Mouse (Mus musculus) telencephalon, adult 2 months (tissue): ENCODE results near the gene Erf.
A peak's percentile ranks its signal among the peaks of the same experiment; 100 is the strongest.

Source experiments
- DNase-seq: peaks from one replicate; pipeline ENCODE4 v3.0.0-alpha.2; 2011; ENCODE audit warnings: low read depth, low spot score

The Erf gene

DNA sequence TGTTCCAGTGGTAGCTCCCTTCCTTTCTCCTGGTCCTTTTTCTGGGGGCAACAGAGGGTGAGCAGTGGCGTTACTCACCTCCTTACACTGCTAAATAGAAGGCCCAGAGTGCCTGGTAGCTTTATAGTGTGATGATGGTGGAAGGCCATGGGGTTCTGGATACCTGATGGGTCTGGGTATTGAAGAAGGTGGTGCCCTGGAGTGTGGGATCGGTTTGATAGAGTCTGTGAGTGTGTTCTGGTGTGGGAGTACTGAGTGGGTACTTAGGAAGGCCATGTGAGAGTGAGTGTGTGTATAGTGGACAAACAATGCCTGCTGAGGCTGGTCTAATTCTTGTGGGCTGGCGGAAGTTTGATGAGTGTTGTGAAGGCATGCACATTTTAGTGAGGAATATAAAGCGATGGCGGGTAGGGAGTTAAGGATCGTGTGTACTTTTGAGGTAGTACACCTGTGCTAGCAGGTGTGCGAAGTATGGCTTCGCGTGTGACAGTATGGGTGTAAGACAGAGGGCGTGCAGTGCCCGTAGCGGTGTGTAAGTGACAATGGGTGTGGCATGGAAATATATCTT, 30.7 kb upstream of the Erf start:
- DNase-seq = no peak

GRCm38 (mm10) chr7:25279861-25280791, 29.6 kb upstream of the Erf start:
- DNase-seq = no peak

GRCm38 (mm10) chr7:25279076-25279860, 28.7 kb upstream of the Erf start:
- peak; percentile 88 for DNase-seq

DNA sequence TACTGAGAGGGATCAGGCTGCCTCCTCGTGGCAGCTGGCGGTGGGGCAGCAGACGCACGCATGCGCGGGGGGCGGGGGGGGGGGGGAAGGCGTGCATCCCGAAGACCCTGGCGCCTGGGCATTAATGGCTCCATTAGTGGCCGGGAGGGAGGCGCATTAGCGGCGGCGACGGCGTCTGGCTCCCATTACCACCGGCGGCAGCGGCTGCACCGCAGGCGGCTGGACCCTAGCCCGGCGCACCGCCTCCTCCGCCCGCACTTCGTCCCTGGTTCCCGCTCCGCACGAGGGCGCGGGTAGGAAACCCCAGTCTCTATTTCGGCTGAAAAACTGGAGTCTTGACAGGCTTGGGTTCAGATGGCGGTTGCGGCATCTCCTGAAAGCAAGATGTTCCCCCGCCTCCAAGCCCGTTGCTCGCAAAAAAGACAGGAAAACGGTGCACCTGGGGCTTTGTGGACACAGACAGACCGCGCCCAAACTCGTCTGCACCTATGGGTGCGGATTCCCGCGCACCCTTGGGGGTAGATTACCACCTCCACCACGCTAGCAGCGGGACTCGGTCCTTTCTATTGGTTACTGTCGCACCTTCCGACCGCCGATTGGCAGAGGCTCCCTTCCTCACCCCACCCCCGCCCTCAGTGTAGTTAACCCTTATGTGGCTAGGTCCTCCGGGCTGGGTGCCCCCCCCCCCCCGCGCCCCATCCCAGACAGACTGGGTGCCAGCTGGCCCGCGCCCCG, 27.9 kb upstream of the Erf start:
- DNase-seq = peak; percentile 92

DNA sequence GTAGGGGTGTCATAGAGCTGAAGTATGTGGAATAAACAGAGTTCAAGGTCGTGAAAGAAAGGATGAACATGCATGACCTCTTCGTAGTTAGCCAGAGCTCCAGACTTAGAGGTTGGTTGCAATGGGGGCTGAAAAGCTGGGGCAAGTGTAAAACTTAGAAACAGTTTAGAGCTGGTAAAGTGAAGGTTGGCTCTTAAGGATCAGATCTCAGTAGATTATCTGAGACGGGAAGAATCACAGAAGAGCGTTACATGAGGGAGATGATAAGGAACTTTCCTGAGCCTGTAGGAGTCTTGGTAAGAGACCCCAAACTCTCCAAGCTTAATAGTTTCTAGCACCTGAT, 27.4 kb upstream of the Erf start:
- DNase-seq = no peak

GRCm38 (mm10) chr7:25277405-25277804, 26.8 kb upstream of the Erf start:
- no peak for DNase-seq

DNA sequence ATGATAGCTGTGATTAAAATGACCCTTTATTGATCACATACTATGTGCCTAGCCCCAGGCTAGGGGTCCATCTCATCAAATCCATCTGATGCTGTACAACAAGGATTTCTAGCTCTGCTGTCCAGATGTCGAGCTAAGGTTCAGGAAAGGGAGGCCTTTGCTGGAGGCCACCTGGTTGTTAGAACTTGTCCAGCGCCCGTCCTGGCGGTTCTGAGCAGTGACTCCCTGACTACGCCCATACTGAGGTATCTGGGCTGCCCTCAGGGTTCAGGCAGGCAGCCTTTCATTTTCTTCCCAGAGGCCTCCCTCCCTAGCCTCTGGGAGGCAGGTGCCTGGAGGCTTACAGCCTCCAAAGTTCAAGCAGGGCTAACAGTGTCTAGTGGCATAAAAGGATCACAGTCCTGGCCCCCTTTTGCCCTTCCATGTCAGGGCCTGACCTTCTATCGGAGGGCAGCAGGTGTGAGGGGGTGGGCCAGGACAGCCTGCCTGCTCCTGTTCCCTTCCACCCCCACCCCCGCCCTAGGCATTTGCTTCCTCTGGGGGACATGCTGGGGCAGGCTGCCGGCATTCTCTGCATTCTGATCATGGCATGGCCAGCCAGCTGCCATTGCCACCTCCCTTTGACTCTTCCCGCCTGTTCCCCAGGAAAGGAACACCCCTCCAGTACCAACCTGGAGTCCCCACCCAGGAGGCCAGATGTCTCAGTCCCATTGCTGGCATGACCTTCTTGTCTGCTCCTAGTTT, 25.2 kb upstream of the Erf start:
- DNase-seq = no peak

DNA sequence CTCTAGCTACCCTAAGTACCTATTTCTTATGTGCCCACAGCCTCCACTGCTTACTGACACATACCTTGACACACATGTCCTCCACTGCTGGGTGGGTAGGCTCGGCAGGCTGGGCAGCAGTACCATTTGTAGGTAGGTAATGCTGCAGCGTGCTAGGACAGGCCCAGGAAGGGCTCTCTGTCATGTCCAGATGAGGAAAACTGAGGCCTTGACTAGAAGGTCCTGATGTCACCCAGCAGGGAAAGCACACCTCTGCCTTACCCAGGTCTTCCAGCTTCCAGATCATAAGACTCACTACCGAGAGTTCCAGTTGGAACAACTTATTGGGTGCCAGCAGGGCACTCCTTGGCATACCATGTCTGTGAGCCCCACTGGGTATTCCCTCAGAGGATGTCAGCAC, 24.4 kb upstream of the Erf start:
- DNase-seq = no peak

DNA sequence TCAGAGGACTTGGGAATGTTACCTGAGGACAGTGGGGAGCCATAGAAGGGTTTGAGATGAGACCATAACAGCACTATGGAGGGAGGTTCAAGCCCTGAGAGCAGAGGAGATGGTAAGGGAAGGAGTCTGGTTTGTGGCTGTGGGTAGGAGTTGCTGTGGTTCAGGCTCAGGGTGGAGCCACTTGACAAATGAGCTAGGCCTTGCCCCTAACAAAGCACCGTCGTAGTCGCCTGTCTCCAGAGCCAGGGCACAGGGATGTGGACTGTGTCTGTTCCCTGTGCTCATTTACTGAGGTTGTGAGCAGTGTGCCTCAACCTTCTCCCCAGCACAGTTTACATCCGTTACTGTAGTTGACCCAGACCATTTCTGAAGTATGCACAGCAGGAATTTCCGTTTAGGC, 24.0 kb upstream of the Erf start:
- no peak for DNase-seq

- DNase-seq = no peak
Measured at GRCm38 (mm10) chr7:25273259-25274241, 23.0 kb upstream of the Erf start.

GRCm38 (mm10) chr7:25272445-25273258, 22.1 kb upstream of the Erf start:
- no peak for DNase-seq

- DNase-seq = no peak
Measured at GRCm38 (mm10) chr7:25271651-25272444, 21.3 kb upstream of the Erf start.

- DNase-seq = no peak
Measured at GRCm38 (mm10) chr7:25270652-25271633, 20.4 kb upstream of the Erf start.

DNA sequence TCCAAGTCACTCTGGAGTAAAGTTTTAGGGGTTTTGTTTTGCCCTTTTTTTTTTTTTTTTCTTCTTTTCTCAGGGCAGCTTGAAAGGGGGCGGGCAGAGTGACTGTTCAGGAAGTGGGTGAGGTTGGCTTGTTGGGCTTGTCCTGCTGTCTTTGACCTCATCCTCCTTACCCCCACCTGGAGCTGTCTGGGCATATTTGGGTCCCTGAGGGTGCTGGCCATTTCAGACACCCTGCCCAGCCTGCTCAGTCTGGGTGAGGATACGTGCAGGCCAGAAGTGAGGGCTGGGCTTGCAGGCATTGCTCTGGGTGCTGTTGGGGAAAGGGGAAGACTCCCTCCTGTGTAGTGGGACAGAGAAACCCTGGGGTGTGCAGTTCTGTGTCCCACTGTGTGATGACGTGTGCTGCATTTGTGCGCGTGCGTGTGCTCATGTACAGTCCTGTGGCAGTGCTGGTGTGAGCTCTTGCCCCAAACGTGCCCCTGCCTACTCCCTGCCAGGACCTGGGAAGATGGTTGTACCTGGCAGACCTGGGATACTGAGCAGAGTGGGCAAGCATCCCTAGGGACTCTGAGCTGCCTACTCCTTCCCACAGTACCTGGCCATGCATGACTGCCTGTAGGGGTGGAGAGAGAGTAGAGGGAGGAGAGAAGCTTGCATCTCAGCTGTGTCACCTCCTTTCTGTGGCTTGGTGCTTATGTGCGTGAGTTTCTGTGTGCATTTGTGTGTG, 19.1 kb upstream of the Erf start:
- no peak for DNase-seq

DNA sequence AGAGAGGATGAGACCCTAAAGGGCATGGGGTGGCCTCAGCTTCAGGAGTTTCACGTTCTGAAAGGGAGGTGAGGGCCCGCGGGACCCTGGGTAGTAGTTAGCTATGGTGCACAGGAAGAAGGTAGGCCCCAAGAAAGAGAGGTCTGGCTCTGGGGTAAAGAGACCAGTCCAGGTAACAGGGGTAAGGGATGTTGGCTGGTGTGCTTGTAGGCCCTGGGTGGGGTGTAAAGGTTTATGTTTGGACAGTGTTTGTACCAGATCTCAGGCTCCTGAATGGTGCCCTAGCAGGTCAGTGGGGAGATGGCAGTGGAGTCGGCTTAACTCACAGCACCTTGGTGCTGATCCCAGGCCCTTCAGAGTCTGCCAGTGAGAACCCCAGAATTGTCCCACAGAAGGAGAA, 18.5 kb upstream of the Erf start:
- DNase-seq = no peak

DNA sequence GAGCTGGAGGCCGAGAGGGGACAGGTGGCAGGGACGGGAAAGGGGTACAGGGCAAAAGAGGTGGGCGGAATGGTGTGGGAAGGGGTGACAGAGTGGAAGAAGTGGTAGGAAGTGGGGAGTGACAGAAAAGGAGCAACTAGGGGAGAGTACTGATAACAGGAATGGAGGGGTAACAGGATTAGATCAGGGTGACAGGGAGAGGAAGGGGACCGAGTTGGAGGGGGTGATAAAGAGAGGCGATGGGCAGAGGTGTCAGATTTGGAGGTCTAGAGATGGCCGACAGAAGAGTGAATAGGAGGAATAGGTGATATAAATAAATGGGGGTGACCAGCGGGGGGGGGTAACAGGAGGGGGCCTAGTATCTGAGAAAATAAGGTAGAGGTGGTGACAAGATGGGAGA, 18.0 kb upstream of the Erf start:
- DNase-seq = no peak
